Comparison of ENCODE assay signal across 29 mouse cellular contexts in the genomic region with DNA sequence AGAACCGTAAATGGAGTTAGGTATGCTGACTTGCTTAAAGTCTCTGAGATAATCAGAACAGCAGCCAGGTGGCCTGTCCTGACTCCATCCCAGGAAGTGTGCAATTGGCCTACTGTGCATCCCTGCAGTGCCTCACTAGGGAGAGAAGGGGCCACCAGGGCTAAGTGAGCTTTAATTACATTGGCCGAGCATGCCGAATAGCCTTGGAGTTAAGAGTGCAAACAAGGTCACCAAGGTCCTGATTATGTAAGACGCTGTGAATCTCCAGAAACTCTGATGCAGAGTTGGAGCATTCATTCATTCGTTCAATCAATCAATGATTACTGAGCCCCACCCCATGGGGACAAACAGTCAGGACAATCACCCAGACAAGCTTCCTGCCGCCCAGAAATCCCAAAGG. TPM values are rescaled to one million over a fixed set of nuclear protein-coding genes. Genes with fewer than 3 reads are reported as not detected.
DNase-seq lines count a peak whose midpoint lies in the region; ATAC-seq and TF ChIP-seq lines count a peak whose summit lies in the region.
"Had no signal": no experiment of that assay in that cellular context is flagged by ENCODE, and none has a peak within 500 bp of the region (broad histone marks: within the 10 kb centered on the region; RNA-seq: fewer than 3 reads in every experiment).

No protein-coding gene starts in this region.

- H3K4me1 ChIP-seq in intestine, embryonic 16.5 days (ENCODE audit: control insufficient read depth, insufficient read depth, low read length): peaks cover 39% of the 10 kb centered on the region
- peaks cover 23% of the 10 kb centered on the region for H3K4me1 ChIP-seq in intestine, embryonic 15.5 days (replicated peaks)
- peaks cover 13% of the 10 kb centered on the region; the same call in 1 of the 2 replicates for H3K4me1 ChIP-seq in intestine, postnatal 0 days (replicated peaks; ENCODE audit: control insufficient read depth, insufficient read depth, low read length)
- no peaks in the 10 kb centered on the region for H3K4me1 ChIP-seq in midbrain, embryonic 15.5 days
- H3K4me1 ChIP-seq: midbrain, embryonic 13.5 days had no signal

- H3K9ac ChIP-seq in intestine, embryonic 16.5 days (ENCODE audit: low read depth, low read length): no peak overlapping the region
- no peak overlapping the region for H3K9ac ChIP-seq in intestine, embryonic 15.5 days
- no peak overlapping the region for H3K9ac ChIP-seq in intestine, postnatal 0 days (ENCODE audit: low read depth, low read length)
- H3K9ac ChIP-seq in midbrain, embryonic 15.5 days: no peak overlapping the region
- H3K9ac ChIP-seq: heart, embryonic 12.5 days; liver, embryonic 13.5 days; lung, embryonic 14.5 days; midbrain, embryonic 13.5 days; neural tube, embryonic 13.5 days had no signal

- H3K9me3 ChIP-seq in intestine, embryonic 16.5 days (ENCODE audit: control insufficient read depth, low read length): no peaks in the 10 kb centered on the region
- H3K9me3 ChIP-seq in intestine, embryonic 15.5 days: no peaks in the 10 kb centered on the region
- no peaks in the 10 kb centered on the region for H3K9me3 ChIP-seq in intestine, postnatal 0 days (ENCODE audit: control insufficient read depth)
- no peaks in the 10 kb centered on the region for H3K9me3 ChIP-seq in midbrain, embryonic 15.5 days
- H3K9me3 ChIP-seq: forebrain, embryonic 10.5 days; heart, embryonic 12.5 days; hindbrain, embryonic 10.5 days; liver, embryonic 13.5 days; megakaryocyte, embryonic 14.5 days; midbrain, embryonic 13.5 days; neural tube, embryonic 13.5 days had no signal

- H3K4me2 ChIP-seq in intestine, embryonic 16.5 days (ENCODE audit: low read depth, low read length): no peak overlapping the region
- H3K4me2 ChIP-seq in intestine, embryonic 15.5 days (replicated peaks): no peak overlapping the region
- H3K4me2 ChIP-seq in intestine, postnatal 0 days (replicated peaks; ENCODE audit: low read depth): peak overlapping the region; percentile 51; the same call in 1 of the 2 replicates
- no peak overlapping the region for H3K4me2 ChIP-seq in midbrain, embryonic 15.5 days
- H3K4me2 ChIP-seq: heart, embryonic 12.5 days; liver, embryonic 13.5 days; lung, embryonic 14.5 days; midbrain, embryonic 13.5 days; neural tube, embryonic 13.5 days had no signal

- peak; percentile 32 for DNase-seq in testis, postnatal 10 days (ENCODE audit: low spot score)
- no peak for DNase-seq in testis, postnatal 14 days (ENCODE audit: low spot score)
- no peak for DNase-seq in urinary bladder, postnatal 4 days (ENCODE audit: low spot score in 2 of 2)
- DNase-seq: adrenal gland, postnatal 36 days; cerebellum, adult 11 months; cerebellum, adult 9-11 months; gastrocnemius, postnatal 25 days; heart, adult 18-20 months; heart, postnatal 10 days; kidney, adult 18-20 months; kidney, postnatal 14 days; layer of hippocampus, postnatal 36 days; liver, embryonic 13.5 days; lung, embryonic 14.5 days; lung, postnatal 36 days; right cerebral cortex, adult 18-20 months had no signal

- no peak overlapping the region for H3K4me3 ChIP-seq in intestine, embryonic 16.5 days (ENCODE audit: low read length)
- no peak overlapping the region for H3K4me3 ChIP-seq in intestine, embryonic 15.5 days (replicated peaks)
- no peak overlapping the region for H3K4me3 ChIP-seq in intestine, postnatal 0 days (ENCODE audit: low read depth, low read length)
- no peak overlapping the region for H3K4me3 ChIP-seq in midbrain, embryonic 15.5 days
- H3K4me3 ChIP-seq: forebrain, embryonic 10.5 days; heart, embryonic 12.5 days; hindbrain, embryonic 10.5 days; liver, embryonic 13.5 days; megakaryocyte, embryonic 14.5 days; midbrain, embryonic 13.5 days; myocyte; neural tube, embryonic 13.5 days had no signal

- TF ChIP-seq CTCF in intestine, postnatal 0 days (IDR thresholded peaks at IDR 0.05; ENCODE audit: low read depth): peak; percentile 42

- H3K36me3 ChIP-seq in intestine, embryonic 16.5 days (ENCODE audit: control insufficient read depth, insufficient read depth, low read length): no peaks in the 10 kb centered on the region
- no peaks in the 10 kb centered on the region for H3K36me3 ChIP-seq in intestine, embryonic 15.5 days
- H3K36me3 ChIP-seq in intestine, postnatal 0 days (ENCODE audit: control insufficient read depth, insufficient read depth): no peaks in the 10 kb centered on the region
- no peaks in the 10 kb centered on the region for H3K36me3 ChIP-seq in midbrain, embryonic 15.5 days (replicated peaks)
- H3K36me3 ChIP-seq: forebrain, embryonic 10.5 days; heart, embryonic 12.5 days; hindbrain, embryonic 10.5 days; liver, embryonic 13.5 days; midbrain, embryonic 13.5 days; neural tube, embryonic 13.5 days had no signal

- peak overlapping the region; percentile 57 for H3K27ac ChIP-seq in intestine, embryonic 16.5 days (ENCODE audit: low read length)
- no peak overlapping the region for H3K27ac ChIP-seq in intestine, embryonic 15.5 days
- H3K27ac ChIP-seq in intestine, postnatal 0 days (ENCODE audit: low read depth, low read length): peak overlapping the region; percentile 87
- no peak overlapping the region for H3K27ac ChIP-seq in midbrain, embryonic 15.5 days
- H3K27ac ChIP-seq: forebrain, embryonic 10.5 days; hindbrain, embryonic 10.5 days; hindbrain, postnatal 0 days; liver, embryonic 13.5 days; midbrain, embryonic 13.5 days; neural tube, embryonic 13.5 days had no signal

- peak; percentile 51 for ATAC-seq in intestine, embryonic 16.5 days
- no peak for ATAC-seq in intestine, embryonic 15.5 days
- peak; percentile 75 for ATAC-seq in intestine, postnatal 0 days
- ATAC-seq in midbrain, embryonic 15.5 days (replicated peaks): no peak
- ATAC-seq: forebrain, embryonic 16.5 days; hindbrain, postnatal 0 days; midbrain, embryonic 13.5 days had no signal

- WGBS in intestine, embryonic 16.5 days: 25% methylated on average over 6 of the region's 6 CpGs
- WGBS in intestine, embryonic 15.5 days: 20% methylated on average over 6 of the region's 6 CpGs
- 16% methylated on average over 6 of the region's 6 CpGs for WGBS in intestine, postnatal 0 days
- 23% methylated on average over 6 of the region's 6 CpGs for WGBS in midbrain, embryonic 15.5 days

- no peaks in the 10 kb centered on the region for H3K27me3 ChIP-seq in intestine, embryonic 16.5 days (replicated peaks; ENCODE audit: control insufficient read depth, insufficient read depth, low read length)
- H3K27me3 ChIP-seq in intestine, embryonic 15.5 days (replicated peaks): no peaks in the 10 kb centered on the region
- no peaks in the 10 kb centered on the region for H3K27me3 ChIP-seq in intestine, postnatal 0 days (replicated peaks; ENCODE audit: control insufficient read depth, insufficient read depth, low read length)
- H3K27me3 ChIP-seq in midbrain, embryonic 15.5 days (replicated peaks): no peaks in the 10 kb centered on the region
- H3K27me3 ChIP-seq: heart, embryonic 12.5 days; liver, embryonic 13.5 days; midbrain, embryonic 13.5 days; neural tube, embryonic 13.5 days had no signal

RNA-seq across cellular contexts. Expression of gene Vegfa, which starts 33.8 kb away (rescaled TPM):
- polyA plus RNA-seq in intestine, embryonic 16.5 days (2015; fragmentation: Nextera tagmentation; extraction: Ambion mirVana): 2.7 and 3.3 TPM in 2 replicates
- 3.6 and 4.7 TPM in 2 replicates for polyA plus RNA-seq in intestine, embryonic 15.5 days (2015; fragmentation: Nextera tagmentation; extraction: Ambion mirVana)
- polyA plus RNA-seq in intestine, postnatal 0 days (2015; fragmentation: Nextera tagmentation; extraction: Ambion mirVana): 5.9 and 8.2 TPM in 2 replicates
- polyA plus RNA-seq in midbrain, embryonic 15.5 days (2015; fragmentation: Nextera tagmentation; extraction: Ambion mirVana): 4.0 and 5.4 TPM in 2 replicates

Comparison
In these comparisons a context has a peak if more than half of its experiments do, and no peak if none do; other contexts are left out.
1. ATAC-seq: peak in intestine, embryonic 16.5 days (single experiment) and intestine, postnatal 0 days (single experiment); none in intestine, embryonic 15.5 days (single experiment) and midbrain, embryonic 15.5 days (single experiment).
2. H3K27ac ChIP-seq: peak in intestine, embryonic 16.5 days (single experiment) and intestine, postnatal 0 days (single experiment); none in intestine, embryonic 15.5 days (single experiment) and midbrain, embryonic 15.5 days (single experiment).